Mouse (Mus musculus) MN1 (cell line): ENCODE measurements around the gene Capn5.
"Not testable (repeated sequence)": the region's sequence is repeated elsewhere in the genome, so short reads cannot be mapped to it uniquely, and the experiment has no call there.

Experiments used
- DNase-seq: peaks from one replicate; pipeline ENCODE4 v3.0.0-alpha.2; 2016; ENCODE audit warnings: low spot score

Capn5 gene

DNA sequence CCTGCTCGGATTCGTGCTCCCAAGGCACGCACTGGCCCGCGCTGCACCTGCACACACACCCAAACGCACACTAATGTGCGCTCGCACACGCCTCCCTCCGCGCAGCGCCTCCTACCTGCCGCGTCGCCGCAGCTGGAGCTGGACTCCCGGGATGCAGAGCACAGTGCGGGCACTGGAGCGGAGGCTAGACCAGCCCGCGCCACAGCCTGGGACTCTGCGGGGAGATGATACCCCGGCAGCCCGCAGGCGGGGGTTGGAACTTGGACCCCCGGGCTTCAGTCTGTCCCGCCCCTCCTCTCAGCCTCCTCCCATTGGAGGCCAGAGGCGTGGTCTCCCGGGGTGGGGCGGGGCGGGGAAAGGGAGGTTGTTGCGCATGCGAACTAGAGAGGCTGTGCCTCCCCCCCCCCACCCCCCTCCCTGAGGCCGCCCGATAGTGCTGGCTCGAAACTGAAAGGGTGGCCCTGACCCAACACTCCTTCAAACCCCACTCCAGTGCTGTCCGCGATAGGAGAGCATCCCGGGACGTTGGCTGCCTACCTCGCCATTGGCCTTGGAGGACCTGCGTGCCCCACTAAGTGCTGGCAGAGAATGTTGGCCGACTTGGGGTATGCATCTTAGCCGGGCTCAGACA, at the start of gene Capn5:
Gene Capn5 (minus strand): TSS at position 346 of the 631 bp plus-strand sequence.
- DNase-seq, result peak; percentile 81

- no peak for DNase-seq
Measured at GRCm38 (mm10) chr7:98223796-98224195, 45.7 kb upstream of the Capn5 start.

GRCm38 (mm10) chr7:98216713-98217112, 38.6 kb upstream of the Capn5 start:
- DNase-seq, result peak; percentile 52

- no peak for DNase-seq
Measured at GRCm38 (mm10) chr7:98202946-98203345, 24.9 kb upstream of the Capn5 start.

DNA sequence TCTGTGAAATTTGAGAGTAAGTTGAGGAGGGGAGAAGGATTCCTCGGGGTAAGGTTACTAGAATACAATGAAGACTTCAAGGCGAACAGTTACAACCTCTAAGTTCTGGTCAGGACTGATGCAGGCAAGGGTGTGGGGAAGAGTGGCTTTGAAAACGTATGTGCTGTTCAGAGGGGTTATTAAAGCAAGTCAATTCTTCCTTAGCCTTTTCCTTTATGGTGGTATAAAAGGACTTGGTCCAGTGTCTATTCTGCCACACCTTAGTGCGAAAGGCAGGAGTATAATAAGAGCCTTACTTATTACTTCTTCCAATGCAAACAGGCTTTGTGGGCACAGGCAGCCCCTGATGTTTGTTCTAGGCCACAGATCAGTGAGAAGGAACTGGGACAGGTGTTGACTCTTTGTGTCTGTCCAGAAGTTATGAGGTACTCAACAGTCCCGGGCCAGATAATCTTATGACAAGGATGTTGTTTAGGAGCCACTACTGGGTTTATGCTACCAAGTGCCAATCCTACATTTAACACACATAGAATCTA, 23.5 kb upstream of the Capn5 start:
- DNase-seq, result no peak

DNA sequence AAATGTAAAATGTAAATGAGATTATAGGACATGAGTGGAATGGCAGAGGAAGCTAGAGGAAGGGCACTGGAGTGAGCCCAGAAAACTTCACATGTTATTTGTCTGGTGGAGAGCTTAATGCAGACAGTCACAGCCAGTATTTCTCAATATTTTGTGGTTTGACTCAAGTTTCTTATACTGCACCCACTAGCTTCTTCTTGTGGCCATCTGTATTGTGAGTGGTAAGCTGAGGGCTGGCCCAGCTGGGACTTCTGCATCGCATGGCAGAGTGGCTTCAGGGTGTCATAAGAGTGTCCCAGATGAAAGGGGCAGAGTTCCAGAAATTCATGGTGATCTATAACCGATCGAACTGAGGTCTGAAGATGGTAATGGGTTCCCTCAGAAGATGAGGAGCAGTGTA, 22.3 kb upstream of the Capn5 start:
- no peak for DNase-seq

DNA sequence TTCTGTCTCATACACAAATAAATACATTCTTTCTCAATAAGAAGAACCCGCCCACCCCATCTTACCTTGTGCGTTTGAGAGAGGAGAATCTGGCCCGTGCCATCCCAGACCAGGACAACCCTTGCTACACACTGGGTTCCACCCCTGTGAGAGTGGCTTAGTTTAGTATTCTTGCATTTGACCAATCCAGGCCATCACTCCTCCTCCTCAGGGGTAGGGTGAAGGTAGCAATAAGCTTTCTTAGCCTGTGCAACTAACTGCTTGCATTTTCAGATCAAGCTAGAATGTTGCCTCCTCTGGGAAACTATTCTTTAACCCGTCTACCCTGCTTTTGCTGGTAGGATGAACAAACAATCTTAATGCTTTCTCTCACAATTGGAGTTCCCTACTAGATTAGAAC, 21.3 kb upstream of the Capn5 start, which contains the start of gene B3gnt6:
Gene B3gnt6 (minus strand): TSS at position 101 of the 400 bp plus-strand sequence.
- DNase-seq, result no peak

- DNase-seq, result no peak
Measured at GRCm38 (mm10) chr7:98195151-98195801, 17.2 kb upstream of the Capn5 start.

DNA sequence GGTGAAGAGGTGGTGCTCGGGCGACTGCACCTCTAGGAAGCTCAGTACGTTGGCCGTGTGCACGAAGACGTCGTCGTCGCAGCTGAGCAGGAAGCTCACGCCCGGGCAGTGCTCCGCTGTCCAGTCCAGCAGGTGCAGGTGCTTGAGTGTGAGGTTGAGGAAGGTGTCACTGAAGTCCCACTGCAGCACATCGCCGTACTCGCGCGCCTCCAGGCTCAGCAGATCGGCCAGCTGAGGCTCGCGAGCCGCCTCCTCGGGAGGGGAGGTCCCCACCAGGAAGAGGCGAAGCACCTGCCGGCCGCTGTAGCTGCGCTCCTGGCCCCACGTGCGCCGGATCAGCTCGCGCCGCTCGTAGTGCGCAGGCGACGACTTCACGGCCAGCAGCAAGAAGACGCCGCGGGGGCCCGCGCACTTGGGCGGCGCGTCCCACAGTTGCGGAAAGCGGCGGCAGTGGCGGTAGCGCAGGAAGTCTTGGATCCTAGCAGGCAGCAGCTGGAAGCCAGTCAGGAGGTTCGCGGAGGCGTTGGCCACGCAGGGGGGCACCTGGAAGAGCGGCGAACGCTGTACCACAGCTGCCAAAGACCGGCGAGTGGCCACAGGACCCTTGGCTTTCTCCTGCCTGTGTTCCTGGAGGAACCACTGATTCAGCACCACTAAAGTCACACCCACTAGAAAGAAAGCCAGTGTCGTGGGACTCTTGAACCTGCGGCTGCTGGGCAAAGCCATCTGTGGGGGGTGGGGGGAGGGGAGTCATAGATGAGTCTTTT, 16.1 kb upstream of the Capn5 start:
- peak; percentile 50 for DNase-seq

- peak; percentile 61 for DNase-seq
Measured at GRCm38 (mm10) chr7:98193515-98194025, 15.5 kb upstream of the Capn5 start.

DNA sequence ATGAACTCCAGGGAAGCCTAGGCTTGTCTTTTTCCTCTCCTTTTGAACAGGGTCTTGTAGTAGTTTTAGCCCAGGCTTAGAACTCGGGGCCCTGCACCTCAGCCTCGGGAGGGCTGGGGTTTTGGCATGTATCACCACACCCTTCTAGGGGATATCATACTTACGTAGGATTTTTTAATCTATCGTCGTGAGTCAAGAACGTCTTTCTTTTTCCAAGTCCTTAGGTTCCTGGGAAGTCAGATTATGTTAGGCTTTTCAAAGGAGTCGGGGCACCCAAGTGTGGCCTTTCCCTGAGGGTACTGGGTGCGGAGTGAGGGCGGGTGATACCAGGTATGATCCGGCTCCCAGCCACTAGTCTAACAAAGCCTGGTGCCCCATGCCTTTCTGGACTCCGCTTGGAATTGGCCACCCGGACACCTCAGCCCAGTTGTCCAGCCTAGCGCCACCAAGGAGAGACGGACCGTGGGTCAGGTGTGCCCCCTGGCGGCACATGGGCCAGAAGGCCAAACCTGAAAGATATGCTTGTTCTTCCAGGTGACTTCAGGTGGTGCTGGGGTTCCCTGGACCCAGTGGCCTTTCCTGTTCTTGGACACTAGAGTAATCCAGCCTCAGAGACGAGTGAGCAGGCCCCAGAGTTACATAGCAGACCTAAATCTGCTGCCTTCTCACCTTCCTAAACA, 13.6 kb upstream of the Capn5 start:
- no peak for DNase-seq

DNA sequence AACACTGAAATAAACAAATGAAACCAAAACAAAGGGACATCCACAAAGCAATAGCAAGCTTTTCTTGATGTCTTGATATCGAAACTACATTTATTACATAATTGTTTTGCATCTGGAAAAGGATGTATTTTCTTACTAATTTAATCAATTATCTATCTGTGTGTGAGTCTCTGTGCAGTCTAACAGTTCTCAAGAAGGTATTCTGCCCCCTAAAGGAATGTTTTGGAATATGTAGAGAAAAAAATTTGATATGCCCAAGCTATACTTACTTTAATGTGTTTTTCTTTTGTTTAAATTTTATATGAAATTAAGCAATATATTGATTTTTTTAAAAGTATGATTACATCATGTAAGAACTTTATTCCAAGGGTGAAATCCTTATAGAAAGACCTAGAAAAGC, 12.5 kb upstream of the Capn5 start:
- DNase-seq, result peak; percentile 51

GRCm38 (mm10) chr7:98189745-98190144, 11.7 kb upstream of the Capn5 start:
- DNase-seq, result no peak

GRCm38 (mm10) chr7:98188680-98189079, 10.6 kb upstream of the Capn5 start:
- DNase-seq, result no peak

DNA sequence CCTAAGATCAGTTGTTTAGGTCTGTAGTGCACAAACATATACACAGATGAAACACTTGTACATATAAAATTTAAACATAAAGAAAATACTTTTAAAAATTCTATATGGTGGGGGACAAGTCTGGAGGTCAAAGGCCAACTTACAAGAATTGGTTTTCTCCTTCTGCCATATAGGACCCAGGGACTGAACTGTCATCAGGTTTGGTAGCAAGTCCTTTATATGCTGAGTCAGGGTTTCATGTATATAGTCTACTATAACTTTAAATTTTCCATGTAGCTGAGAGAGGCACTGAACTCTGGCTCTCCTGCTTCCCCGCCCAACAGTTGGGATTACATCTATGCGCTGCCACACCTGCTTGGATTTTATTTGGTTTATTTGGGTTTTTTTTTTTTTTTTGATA, 10.2 kb upstream of the Capn5 start:
- no peak for DNase-seq

DNA sequence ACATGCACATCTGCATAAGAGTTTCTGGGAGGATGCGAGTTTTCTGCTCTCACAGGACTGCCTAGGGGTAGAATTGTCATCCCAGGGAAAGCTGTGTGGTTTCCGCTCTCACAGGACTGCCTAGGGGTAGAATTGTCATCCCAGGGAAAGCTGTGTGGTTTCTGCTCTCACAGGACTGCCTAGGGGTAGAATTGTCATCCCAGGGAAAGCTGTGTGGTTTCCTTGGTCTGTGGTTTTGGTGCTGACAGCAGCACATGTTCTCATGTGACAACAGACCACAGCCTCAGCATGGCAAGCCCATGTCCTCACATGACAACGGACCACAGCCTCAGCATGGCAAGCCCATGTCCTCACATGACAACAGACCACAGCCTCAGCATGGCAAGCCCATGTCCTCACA, 9.3 kb upstream of the Capn5 start:
- not testable (repeated sequence) for DNase-seq

- no peak for DNase-seq
Measured at GRCm38 (mm10) chr7:98186637-98187036, 8.6 kb upstream of the Capn5 start.

DNA sequence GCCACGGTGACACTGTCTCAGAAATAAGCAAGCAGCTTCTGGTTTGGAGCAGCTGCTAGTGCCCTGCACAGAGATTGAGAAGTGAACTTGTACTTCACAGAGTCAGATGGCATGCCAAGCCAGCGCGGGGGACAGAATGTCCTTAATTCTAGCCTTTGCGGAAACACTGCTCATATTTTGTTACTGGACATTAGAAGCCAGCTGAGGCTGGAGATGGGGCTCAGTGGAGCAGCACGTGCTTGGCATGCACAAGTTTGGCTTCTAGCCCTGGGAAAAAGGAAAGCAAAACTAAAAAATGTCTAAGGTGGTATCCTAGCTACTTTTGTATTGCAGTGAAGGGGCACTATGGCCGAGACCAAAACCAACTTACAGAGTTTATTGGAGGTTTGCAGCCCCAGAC, 7.3 kb upstream of the Capn5 start:
- no peak for DNase-seq

DNA sequence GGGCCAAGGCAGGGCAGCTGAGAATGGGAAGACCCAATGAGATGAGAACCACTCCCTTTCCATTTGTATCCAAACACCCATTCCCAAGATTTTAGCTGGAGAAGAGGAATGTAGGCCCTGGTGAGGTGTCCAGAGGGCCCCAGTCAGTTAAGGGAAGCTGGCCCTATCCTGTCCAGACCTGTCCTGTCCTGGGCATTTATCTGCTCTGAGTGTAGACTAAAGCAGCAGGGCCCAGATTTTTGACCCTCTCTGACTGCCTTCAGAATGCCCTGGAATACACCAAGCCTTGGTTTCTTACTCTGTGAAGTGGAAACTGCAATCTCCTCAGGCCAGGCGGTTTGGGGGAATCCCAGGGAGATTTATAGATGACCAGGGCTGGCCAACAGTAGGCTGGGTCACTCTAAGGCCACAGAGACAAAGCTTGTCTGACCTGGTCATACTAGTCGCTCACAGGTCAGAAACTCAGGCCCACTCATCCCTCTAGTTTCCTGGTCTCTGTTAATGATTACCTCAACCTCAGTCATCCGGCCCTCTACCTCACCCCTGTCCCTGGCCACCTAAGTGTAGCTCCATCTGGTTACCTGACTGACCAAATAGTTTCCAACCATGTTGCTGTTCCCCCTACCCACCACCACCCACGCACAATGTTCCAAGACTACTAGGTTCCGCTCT, 622 bp upstream of the Capn5 start:
- DNase-seq, result no peak

DNA sequence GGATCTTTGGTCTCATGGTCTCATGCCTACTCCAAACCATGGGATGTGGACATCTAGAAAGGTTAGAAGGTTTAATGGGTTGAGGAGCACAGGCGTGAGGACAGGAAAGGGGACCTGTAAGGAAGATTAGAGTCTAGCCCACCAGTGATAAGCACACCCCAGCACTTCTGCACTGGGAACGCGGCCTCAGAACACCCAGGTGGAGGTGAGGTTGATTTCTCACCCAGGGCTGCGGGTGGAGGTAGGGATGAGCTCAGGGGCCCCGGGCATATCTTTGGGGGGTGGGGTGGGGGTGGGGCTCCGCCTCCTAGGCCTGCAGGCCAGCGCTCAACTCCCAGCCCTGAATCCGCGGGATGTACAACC, 527 bp downstream of the Capn5 start:
- no peak for DNase-seq

- DNase-seq, result no peak
Measured at GRCm38 (mm10) chr7:98177071-98177485, 996 bp downstream of the Capn5 start.
